Mouse (Mus musculus) heart, postnatal 0 days (tissue): ENCODE results near the gene Zfhx3.

Experiments
- CTCF ChIP-seq: IDR thresholded peaks from 2 replicates; pipeline ENCODE4 v1.5.1; 2016; ENCODE audit warnings: antibody characterized with exemption, control low read depth, low read depth
- EP300 ChIP-seq: IDR thresholded peaks from 2 replicates; pipeline ENCODE4 v1.6.1; 2016; ENCODE audit warnings: antibody characterized with exemption, low read depth

DNA sequence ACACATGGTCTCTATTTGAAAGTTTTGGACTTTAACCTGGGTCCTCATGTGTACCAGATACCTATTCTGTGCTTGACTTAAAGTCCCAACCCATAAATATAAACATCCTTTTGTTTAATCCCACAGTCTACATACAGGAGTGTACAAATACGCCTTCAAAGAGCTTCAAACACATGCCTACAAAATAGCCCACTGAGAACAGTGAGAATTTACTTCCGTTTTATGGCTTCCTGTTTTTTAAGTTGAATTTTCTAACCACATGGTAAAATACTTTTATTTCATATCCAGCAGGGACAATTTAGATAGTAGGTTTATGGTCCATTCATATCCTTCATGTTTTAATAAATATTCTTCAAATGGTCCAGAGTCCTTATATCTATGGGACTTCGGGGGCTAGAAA lies 564.3 kb downstream of the Zfhx3 start:
- TF ChIP-seq CTCF = no peak
- TF ChIP-seq EP300 = no peak
